Mouse (Mus musculus) hindbrain, embryonic 12.5 days (tissue): ENCODE data around the gene Mdm2. TPM values are rescaled to one million over a fixed set of nuclear protein-coding genes. Genes with fewer than 3 reads are reported as not detected.
A peak's percentile ranks its signal among the peaks of the same experiment; 100 is the strongest.

ENCODE experiments used
- ATAC-seq: fragments of 200-750 bp; cut with Nextera tagmentation; 2 replicates; pipeline ENCODE4 v1.8.0; 2017; ENCODE audit warnings: moderate TSS enrichment; ENCODE audit not compliant: low FRiP score
- H3K27ac ChIP-seq: fragments of 300-500 bp; sonication (generic); 2 replicates; pipeline ENCODE4 v1.5.1; 2016; ENCODE audit warnings: mild to moderate bottlenecking
- H3K27me3 ChIP-seq: fragments of 300-500 bp; sonication (generic); 2 replicates; pipeline ENCODE4 v1.6.1; 2016; ENCODE audit warnings: mild to moderate bottlenecking
- H3K36me3 ChIP-seq: fragments of 300-500 bp; sonication (generic); 2 replicates; pipeline ENCODE4 v1.6.1; 2016; ENCODE audit warnings: mild to moderate bottlenecking
- H3K4me1 ChIP-seq: fragments of 300-500 bp; sonication (generic); 2 replicates; pipeline ENCODE4 v1.6.1; 2016
- H3K4me2 ChIP-seq: fragments of 300-500 bp; sonication (generic); replicated peaks from 2 replicates; pipeline ENCODE4 v1.6.1; 2016; ENCODE audit warnings: mild to moderate bottlenecking
- H3K4me3 ChIP-seq: fragments of 300-500 bp; sonication (generic); 2 replicates; pipeline ENCODE4 v1.5.1; 2016; ENCODE audit warnings: mild to moderate bottlenecking
- H3K9ac ChIP-seq: fragments of 300-500 bp; sonication (generic); 2 replicates; pipeline ENCODE4 v1.6.1; 2016; ENCODE audit warnings: mild to moderate bottlenecking, moderate library complexity
- H3K9me3 ChIP-seq: fragments of 300-500 bp; sonication (generic); replicated peaks from 2 replicates; pipeline ENCODE4 v1.6.1; 2016; ENCODE audit warnings: mild to moderate bottlenecking
- WGBS: fragments of 180-500 bp; shearing (Covaris S2); methylation state at CpG from one replicate; pipeline ENCODE4 v1.1.7; 2016; 5-methylcytosine and 5-hydroxymethylcytosine counted together
- polyA plus RNA-seq: library from polyadenylated mRNA; unstranded; fragments of >200 nt; fragmentation: Nextera tagmentation; extraction: Ambion mirVana; gene quantifications from 2 replicates; pipeline ENCODE4 v1.2.1, GENCODE M21; 2016

The Mdm2 gene
- polyA plus RNA-seq, 1 experiment from 2014 or later: 69.2 TPM

- H3K9me3 ChIP-seq: no peaks in the 10 kb centered on the region
- no peak overlapping the region for H3K4me3 ChIP-seq
- H3K27me3 ChIP-seq: no peaks in the 10 kb centered on the region
- no peak for ATAC-seq
- no peak overlapping the region for H3K27ac ChIP-seq
- no peak overlapping the region for H3K9ac ChIP-seq
- H3K36me3 ChIP-seq: no peaks in the 10 kb centered on the region
- WGBS: 82% methylated on average over 3 of the region's 3 CpGs
- H3K4me2 ChIP-seq: no peak overlapping the region
- no peaks in the 10 kb centered on the region for H3K4me1 ChIP-seq
Observed at GRCm38 (mm10) chr10:117654576-117655123, 55.9 kb downstream of the Mdm2 start.

GRCm38 (mm10) chr10:117653779-117654173, 56.8 kb downstream of the Mdm2 start:
- no peak for ATAC-seq
- H3K27ac ChIP-seq: no peak overlapping the region
- no peak overlapping the region for H3K4me2 ChIP-seq
- H3K9me3 ChIP-seq: no peaks in the 10 kb centered on the region
- no peak overlapping the region for H3K4me3 ChIP-seq
- no peaks in the 10 kb centered on the region for H3K4me1 ChIP-seq
- WGBS: 91% methylated on average over 7 of the region's 7 CpGs
- H3K9ac ChIP-seq: no peak overlapping the region
- H3K27me3 ChIP-seq: no peaks in the 10 kb centered on the region
- H3K36me3 ChIP-seq: no peaks in the 10 kb centered on the region

DNA sequence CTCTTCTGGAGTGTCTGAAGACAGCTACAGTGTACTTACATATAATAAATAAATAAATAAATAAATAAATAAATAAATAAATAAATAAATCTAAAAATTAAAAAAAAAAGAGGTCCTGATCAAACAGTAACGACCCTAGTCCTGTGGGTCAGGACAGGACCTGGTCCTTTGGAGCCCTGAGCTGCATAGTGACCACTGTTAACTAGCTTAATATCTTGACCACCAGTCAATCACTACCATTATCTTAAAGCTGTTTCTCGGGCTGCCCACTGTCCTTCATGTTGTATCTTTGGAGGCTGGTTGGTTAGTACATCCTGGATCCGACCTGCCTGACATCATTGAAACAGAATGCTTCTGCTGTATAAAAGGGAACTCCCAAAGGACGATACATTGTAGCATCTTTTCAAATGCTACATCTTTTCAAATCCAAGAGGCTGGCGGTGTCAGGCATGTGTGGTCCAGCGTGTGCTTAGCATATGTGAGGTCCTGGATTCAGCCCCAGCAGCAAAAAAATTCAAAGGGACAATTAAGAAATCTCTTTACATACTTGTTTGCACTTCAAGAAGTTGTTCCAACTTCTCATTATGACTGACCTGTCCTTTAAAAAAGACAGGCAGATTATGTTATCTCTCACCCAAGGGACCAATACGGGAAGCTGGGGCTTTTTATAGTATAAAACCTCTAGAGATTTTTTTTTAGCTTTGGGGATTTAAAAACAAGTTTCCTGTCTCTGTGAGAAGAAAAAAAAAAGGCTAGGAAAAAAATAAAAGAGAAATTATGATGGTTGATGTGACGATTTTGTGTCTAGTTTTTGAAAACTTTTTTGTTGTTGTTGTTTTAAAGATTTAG, 57.4 kb downstream of the Mdm2 start:
- H3K4me1 ChIP-seq: no peaks in the 10 kb centered on the region
- ATAC-seq: no peak
- 85% methylated on average over 8 of the region's 8 CpGs for WGBS
- no peak overlapping the region for H3K4me2 ChIP-seq
- H3K9me3 ChIP-seq: no peaks in the 10 kb centered on the region
- no peak overlapping the region for H3K4me3 ChIP-seq
- H3K27ac ChIP-seq: no peak overlapping the region
- H3K27me3 ChIP-seq: no peaks in the 10 kb centered on the region
- no peak overlapping the region for H3K9ac ChIP-seq
- no peaks in the 10 kb centered on the region for H3K36me3 ChIP-seq

GRCm38 (mm10) chr10:117652378-117652774, 58.2 kb downstream of the Mdm2 start:
- Histone ChIP-seq H3K36me3 (no peaks in the 10 kb centered on the region), H3K4me2 (no peak overlapping the region), H3K27me3 (no peaks in the 10 kb centered on the region), H3K9me3 (no peaks in the 10 kb centered on the region), H3K4me1 (peaks cover under 1% of the 10 kb centered on the region), H3K9ac (no peak overlapping the region), H3K4me3 (no peak overlapping the region), H3K27ac (no peak overlapping the region)
- 89% methylated on average over 4 of the region's 4 CpGs for WGBS
- no peak for ATAC-seq

DNA sequence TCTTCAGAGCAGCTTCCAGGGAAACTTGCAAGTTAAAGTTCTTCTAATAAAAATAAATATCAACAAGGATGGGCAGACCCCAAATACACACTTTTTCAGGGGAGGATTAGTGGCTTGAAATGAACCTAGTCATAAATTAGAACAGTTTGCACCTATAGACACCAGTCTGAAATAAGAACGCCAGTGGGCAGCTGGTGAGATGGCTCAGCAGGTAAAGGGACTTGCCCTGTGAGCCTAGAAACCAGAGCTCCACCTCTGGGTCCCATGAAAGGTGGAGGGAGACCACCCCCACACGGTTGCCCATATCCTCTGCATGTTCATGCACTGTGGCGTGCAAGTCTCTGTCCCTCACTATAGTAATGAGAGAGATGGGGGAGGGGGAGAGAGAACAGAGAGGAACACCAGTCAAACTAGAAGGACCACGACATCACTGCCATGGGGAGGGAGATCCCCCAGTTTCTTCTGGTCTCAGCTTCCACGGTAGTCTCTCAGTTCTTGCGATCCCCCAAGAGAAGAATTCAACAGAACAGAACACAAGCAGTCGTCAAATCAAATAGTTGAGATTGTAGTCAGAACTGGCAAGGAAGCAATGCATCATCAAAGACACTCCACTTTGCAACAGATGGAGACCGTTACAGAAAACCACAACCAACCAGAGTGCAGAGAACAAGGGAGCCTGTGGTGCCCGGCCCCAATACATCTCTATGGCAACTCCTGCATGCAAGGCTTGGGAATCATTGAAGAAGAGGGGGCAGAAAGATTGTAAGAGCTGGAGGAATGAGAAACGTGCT, 58.8 kb downstream of the Mdm2 start:
- H3K27ac ChIP-seq: no peak overlapping the region
- H3K36me3 ChIP-seq: no peaks in the 10 kb centered on the region
- H3K27me3 ChIP-seq: no peaks in the 10 kb centered on the region
- no peak for ATAC-seq
- H3K9me3 ChIP-seq: no peaks in the 10 kb centered on the region
- H3K9ac ChIP-seq: no peak overlapping the region
- H3K4me1 ChIP-seq: peaks cover 4% of the 10 kb centered on the region
- H3K4me3 ChIP-seq: no peak overlapping the region
- no peak overlapping the region for H3K4me2 ChIP-seq
- 69% methylated on average over 10 of the region's 10 CpGs for WGBS

- H3K9me3 ChIP-seq: no peaks in the 10 kb centered on the region
- H3K36me3 ChIP-seq: no peaks in the 10 kb centered on the region
- H3K27me3 ChIP-seq: no peaks in the 10 kb centered on the region
- WGBS: 91% methylated on average over 7 of the region's 7 CpGs
- H3K4me2 ChIP-seq: no peak overlapping the region
- no peak overlapping the region for H3K27ac ChIP-seq
- no peak overlapping the region for H3K4me3 ChIP-seq
- H3K9ac ChIP-seq: no peak overlapping the region
- H3K4me1 ChIP-seq: peaks cover 4% of the 10 kb centered on the region
- no peak for ATAC-seq
Observed at GRCm38 (mm10) chr10:117650725-117651124, 59.8 kb downstream of the Mdm2 start.

- 92% methylated on average over 12 of the region's 12 CpGs for WGBS
- H3K4me1 ChIP-seq: peaks cover 4% of the 10 kb centered on the region
Observed at GRCm38 (mm10) chr10:117650042-117650655, 60.4 kb downstream of the Mdm2 start.

DNA sequence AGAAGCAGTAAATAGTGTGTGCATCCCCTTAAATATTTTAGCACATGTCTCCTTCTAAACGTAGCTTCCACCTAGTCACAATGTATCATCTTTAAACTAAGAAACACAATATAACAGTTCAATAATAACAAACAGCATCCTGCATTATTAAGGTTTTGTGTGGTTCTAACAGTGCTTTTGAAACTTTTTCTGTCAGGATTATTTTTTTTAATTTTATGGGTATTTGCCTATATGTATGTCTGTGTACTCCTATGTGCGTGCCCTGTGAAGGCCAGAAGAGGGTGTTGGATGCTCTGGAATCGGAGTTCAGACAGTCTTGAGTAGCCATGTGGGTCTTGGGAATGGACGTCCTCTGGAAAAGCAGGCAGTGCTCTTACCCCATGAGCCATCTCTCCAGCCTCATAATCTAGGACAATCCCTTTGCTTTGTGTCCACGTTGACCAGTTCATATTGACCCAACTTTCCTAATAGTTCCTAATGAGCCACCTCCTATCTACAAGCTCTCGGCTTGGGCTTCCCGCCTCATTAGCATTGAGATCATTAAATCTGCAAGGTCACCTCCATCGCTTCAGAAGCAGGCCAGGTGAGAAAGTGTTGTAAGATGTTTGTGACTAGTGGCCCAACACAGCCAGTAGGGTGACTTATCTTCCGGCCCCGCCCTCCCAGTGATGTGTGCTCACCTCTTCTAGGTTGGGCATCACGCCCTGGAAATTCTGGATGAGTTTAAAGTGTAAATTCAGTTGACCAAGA, 61.1 kb downstream of the Mdm2 start:
- no peaks in the 10 kb centered on the region for H3K9me3 ChIP-seq
- 90% methylated on average over 11 of the region's 11 CpGs for WGBS
- no peak for ATAC-seq
- no peaks in the 10 kb centered on the region for H3K36me3 ChIP-seq
- H3K27ac ChIP-seq: no peak overlapping the region
- no peak overlapping the region for H3K4me2 ChIP-seq
- peaks cover 4% of the 10 kb centered on the region for H3K4me1 ChIP-seq
- no peak overlapping the region for H3K9ac ChIP-seq
- H3K27me3 ChIP-seq: no peaks in the 10 kb centered on the region
- no peak overlapping the region for H3K4me3 ChIP-seq

More at GRCm38 (mm10) chr10:117650042-117650655, 60.4 kb downstream of the Mdm2 start:
- Histone ChIP-seq H3K36me3 (no peaks in the 10 kb centered on the region), H3K27me3 (no peaks in the 10 kb centered on the region), H3K9ac (no peak overlapping the region), H3K27ac (no peak overlapping the region), H3K9me3 (no peaks in the 10 kb centered on the region), H3K4me2 (no peak overlapping the region), H3K4me3 (no peak overlapping the region)
- ATAC-seq: no peak

GRCm38 (mm10) chr10:117648643-117649042, 61.9 kb downstream of the Mdm2 start:
- H3K9ac ChIP-seq: no peak overlapping the region
- H3K36me3 ChIP-seq: no peaks in the 10 kb centered on the region
- ATAC-seq: no peak
- H3K4me3 ChIP-seq: no peak overlapping the region
- no peak overlapping the region for H3K4me2 ChIP-seq
- no peaks in the 10 kb centered on the region for H3K27me3 ChIP-seq
- peaks cover 4% of the 10 kb centered on the region for H3K4me1 ChIP-seq
- 86% methylated on average over 3 of the region's 3 CpGs for WGBS
- no peaks in the 10 kb centered on the region for H3K9me3 ChIP-seq
- H3K27ac ChIP-seq: no peak overlapping the region

- no peak for ATAC-seq
Observed at GRCm38 (mm10) chr10:117647964-117648472, 62.5 kb downstream of the Mdm2 start.

GRCm38 (mm10) chr10:117647158-117647505, 63.4 kb downstream of the Mdm2 start:
- H3K9me3 ChIP-seq: no peaks in the 10 kb centered on the region
- 52% methylated on average over 13 of the region's 13 CpGs for WGBS
- H3K27me3 ChIP-seq: 0 out of 2 replicates have a peak, but pooled peaks cover 3% of the 10 kb centered on the region
- no peak overlapping the region for H3K4me2 ChIP-seq
- H3K36me3 ChIP-seq: no peaks in the 10 kb centered on the region
- no peak overlapping the region for H3K27ac ChIP-seq
- no peak overlapping the region for H3K9ac ChIP-seq
- H3K4me1 ChIP-seq: peaks cover 4% of the 10 kb centered on the region
- H3K4me3 ChIP-seq: no peak overlapping the region
- ATAC-seq: peak; percentile 83

More at GRCm38 (mm10) chr10:117647964-117648472, 62.5 kb downstream of the Mdm2 start:
- Histone ChIP-seq H3K36me3 (no peaks in the 10 kb centered on the region), H3K27ac (no peak overlapping the region), H3K9me3 (no peaks in the 10 kb centered on the region), H3K27me3 (0 out of 2 replicates have a peak, but pooled peaks cover 3% of the 10 kb centered on the region), H3K4me1 (peaks cover 4% of the 10 kb centered on the region), H3K4me3 (no peak overlapping the region), H3K9ac (no peak overlapping the region), H3K4me2 (no peak overlapping the region)
- WGBS: 69% methylated on average over 2 of the region's 2 CpGs
